Mouse (Mus musculus): ENCODE results near the gene Ppef1. TPM values are rescaled to one million over a fixed set of nuclear protein-coding genes. Genes with fewer than 3 reads are reported as not detected.
"Not testable (repeated sequence)": the region's sequence is repeated elsewhere in the genome, so short reads cannot be mapped to it uniquely, and the experiment has no call there.

The Ppef1 gene
- not detected in 2 replicates for total RNA-seq (2014; fragmentation: Nextera tagmentation)
- total RNA-seq (2017) = not detected in 2 replicates
- not detected in 2 replicates for polyA plus RNA-seq (2012)

DNA sequence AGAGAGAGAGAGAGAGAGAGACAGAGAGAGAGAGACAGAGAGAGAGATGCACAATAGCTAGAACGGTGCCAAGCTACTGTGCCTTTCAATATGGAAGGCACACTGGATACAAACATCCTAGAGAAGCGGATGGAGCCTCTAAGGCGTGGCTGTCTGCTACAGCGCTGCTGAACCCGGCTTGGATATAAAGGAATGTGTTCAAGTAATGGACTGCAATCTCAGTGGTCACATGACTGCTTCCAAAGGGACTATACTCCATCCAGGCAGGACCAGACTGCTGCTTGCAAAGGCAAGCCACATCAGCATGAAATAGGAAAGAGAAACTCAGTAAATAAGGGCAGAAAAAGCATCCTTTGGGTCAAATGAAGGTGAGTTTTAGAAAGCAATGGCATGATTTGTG lies at the start of gene Ppef1:
TSS of gene Ppef1 (minus strand) at position 116 of the 400 bp plus-strand sequence.
- DNase-seq (ENCODE audit: low spot score) (no peak), ATAC-seq (ENCODE audit: extremely low read depth, insufficient number of reproducible peaks, low FRiP score, poor library complexity, severe bottlenecking) (no peak)
- Histone ChIP-seq H3K36me3 (replicated peaks) (no peaks in the 10 kb centered on the region), H3K27me3 (ENCODE audit: insufficient read depth, low read length) (no peaks in the 10 kb centered on the region), H3K4me1 (ENCODE audit: insufficient read depth, low read depth, low read length) (no peaks in the 10 kb centered on the region), H3K9me3 (replicated peaks) (no peaks in the 10 kb centered on the region), H3K4me3 (ENCODE audit: low read depth, low read length) (no peak within 1 kb of the TSS)
- TF ChIP-seq TAL1 (conservative IDR thresholded peaks at IDR 0.05; ENCODE audit: low read depth, low read length) (no peak), GATA2 (IDR thresholded peaks at IDR 0.05; ENCODE audit: borderline replicate concordance, low read depth, low read length) (no peak), CTCF (IDR thresholded peaks at IDR 0.05; ENCODE audit: low read depth, low read length) (no peak), POLR2AphosphoS5 (IDR thresholded peaks at IDR 0.05; ENCODE audit: insufficient replicate concordance, low read depth, low read length) (no peak)

GRCm38 (mm10) chrX:160782276-160782675 lies 46.7 kb upstream of the Ppef1 start:
- TF ChIP-seq GATA2 (IDR thresholded peaks at IDR 0.05; ENCODE audit: borderline replicate concordance, low read depth, low read length) (no peak), TAL1 (conservative IDR thresholded peaks at IDR 0.05; ENCODE audit: low read depth, low read length) (no peak), POLR2AphosphoS5 (IDR thresholded peaks at IDR 0.05; ENCODE audit: insufficient replicate concordance, low read depth, low read length) (no peak), GATA1 (IDR thresholded peaks at IDR 0.05; ENCODE audit: borderline replicate concordance, low read length) (no peak), CTCF (IDR thresholded peaks at IDR 0.05; ENCODE audit: low read depth, low read length) (no peak)
- Histone ChIP-seq H3K4me3 (ENCODE audit: low read depth, low read length) (no peak overlapping the region), H3K4me1 (ENCODE audit: insufficient read depth, low read depth, low read length) (no peaks in the 10 kb centered on the region), H3K9me3 (replicated peaks) (no peaks in the 10 kb centered on the region), H3K36me3 (replicated peaks) (no peaks in the 10 kb centered on the region), H3K27me3 (ENCODE audit: insufficient read depth, low read length) (no peaks in the 10 kb centered on the region)
- ATAC-seq (ENCODE audit: extremely low read depth, insufficient number of reproducible peaks, low FRiP score, poor library complexity, severe bottlenecking) (no peak), DNase-seq (ENCODE audit: low spot score) (no peak)

GRCm38 (mm10) chrX:160773033-160773432 lies 37.5 kb upstream of the Ppef1 start:
- H3K4me1 ChIP-seq (ENCODE audit: insufficient read depth, low read depth, low read length) = no peaks in the 10 kb centered on the region
- no peak for DNase-seq (ENCODE audit: low spot score)
- no peaks in the 10 kb centered on the region for H3K27me3 ChIP-seq (ENCODE audit: insufficient read depth, low read length)
- no peaks in the 10 kb centered on the region for H3K36me3 ChIP-seq (replicated peaks)
- no peak for TF ChIP-seq TAL1 (conservative IDR thresholded peaks at IDR 0.05; ENCODE audit: low read depth, low read length)
- TF ChIP-seq CTCF (IDR thresholded peaks at IDR 0.05; ENCODE audit: low read depth, low read length) = no peak
- no peak for TF ChIP-seq POLR2AphosphoS5 (IDR thresholded peaks at IDR 0.05; ENCODE audit: insufficient replicate concordance, low read depth, low read length)
- TF ChIP-seq GATA1 (IDR thresholded peaks at IDR 0.05; ENCODE audit: borderline replicate concordance, low read length) = no peak
- no peak for TF ChIP-seq GATA2 (IDR thresholded peaks at IDR 0.05; ENCODE audit: borderline replicate concordance, low read depth, low read length)
- no peak for ATAC-seq (ENCODE audit: extremely low read depth, insufficient number of reproducible peaks, low FRiP score, poor library complexity, severe bottlenecking)
- H3K4me3 ChIP-seq (ENCODE audit: low read depth, low read length) = no peak overlapping the region
- no peaks in the 10 kb centered on the region for H3K9me3 ChIP-seq (replicated peaks)

- DNase-seq (ENCODE audit: low spot score); H3K4me1 ChIP-seq (ENCODE audit: insufficient read depth, low read depth, low read length); H3K27me3 ChIP-seq (ENCODE audit: insufficient read depth, low read length); ATAC-seq (ENCODE audit: extremely low read depth, insufficient number of reproducible peaks, low FRiP score, poor library complexity, severe bottlenecking); H3K9me3 ChIP-seq (replicated peaks); H3K36me3 ChIP-seq (replicated peaks); H3K4me3 ChIP-seq (ENCODE audit: low read depth, low read length): not testable (repeated sequence)
These were observed 34.1 kb upstream of the Ppef1 start for GRCm38 (mm10) chrX:160769622-160770021.

GRCm38 (mm10) chrX:160767713-160768112 lies 32.1 kb upstream of the Ppef1 start, which contains the start of gene Rs1:
Gene Rs1 (plus strand): TSS chrX:160768013.
- Histone ChIP-seq H3K4me1 (ENCODE audit: insufficient read depth, low read depth, low read length) (0 out of 2 replicates have a peak, but pooled peaks cover 2% of the 10 kb centered on the region), H3K27me3 (ENCODE audit: insufficient read depth, low read length) (no peaks in the 10 kb centered on the region), H3K9me3 (replicated peaks) (no peaks in the 10 kb centered on the region), H3K36me3 (replicated peaks) (no peaks in the 10 kb centered on the region), H3K4me3 (ENCODE audit: low read depth, low read length) (no peak within 1 kb of the TSS)
- TF ChIP-seq GATA1 (IDR thresholded peaks at IDR 0.05; ENCODE audit: borderline replicate concordance, low read length) = no peak
- TF ChIP-seq TAL1 (conservative IDR thresholded peaks at IDR 0.05; ENCODE audit: low read depth, low read length) = no peak
- TF ChIP-seq GATA2 (IDR thresholded peaks at IDR 0.05; ENCODE audit: borderline replicate concordance, low read depth, low read length) = no peak
- no peak for TF ChIP-seq POLR2AphosphoS5 (IDR thresholded peaks at IDR 0.05; ENCODE audit: insufficient replicate concordance, low read depth, low read length)
- TF ChIP-seq CTCF (IDR thresholded peaks at IDR 0.05; ENCODE audit: low read depth, low read length) = no peak
- DNase-seq (ENCODE audit: low spot score) (no peak), ATAC-seq (ENCODE audit: extremely low read depth, insufficient number of reproducible peaks, low FRiP score, poor library complexity, severe bottlenecking) (no peak)

GRCm38 (mm10) chrX:160766233-160766616 lies 30.7 kb upstream of the Ppef1 start:
- no peaks in the 10 kb centered on the region for H3K27me3 ChIP-seq (ENCODE audit: insufficient read depth, low read length)
- H3K9me3 ChIP-seq (replicated peaks) = no peaks in the 10 kb centered on the region
- peak; percentile 2 for DNase-seq (ENCODE audit: low spot score)
- ATAC-seq (ENCODE audit: extremely low read depth, insufficient number of reproducible peaks, low FRiP score, poor library complexity, severe bottlenecking) = no peak; the same call in 1 of the 2 replicates
- peak overlapping the region; percentile 61 for H3K4me3 ChIP-seq (ENCODE audit: low read depth, low read length)
- H3K36me3 ChIP-seq (replicated peaks) = no peaks in the 10 kb centered on the region
- 0 out of 2 replicates have a peak, but pooled peaks cover 2% of the 10 kb centered on the region for H3K4me1 ChIP-seq (ENCODE audit: insufficient read depth, low read depth, low read length)
- TF ChIP-seq CTCF (IDR thresholded peaks at IDR 0.05; ENCODE audit: low read depth, low read length) (no peak), TAL1 (conservative IDR thresholded peaks at IDR 0.05; ENCODE audit: low read depth, low read length) (no peak), GATA1 (IDR thresholded peaks at IDR 0.05; ENCODE audit: borderline replicate concordance, low read length) (no peak), POLR2AphosphoS5 (IDR thresholded peaks at IDR 0.05; ENCODE audit: insufficient replicate concordance, low read depth, low read length) (no peak), GATA2 (IDR thresholded peaks at IDR 0.05; ENCODE audit: borderline replicate concordance, low read depth, low read length) (no peak)
